Mouse (Mus musculus) heart, adult 2 months (tissue): ENCODE data around the gene Atox1.

Experiments used
- CTCF ChIP-seq: fragments of 200-600 bp; IDR thresholded peaks from 2 replicates; pipeline ENCODE4 v1.8.1; 2022; ENCODE audit warnings: antibody characterized with exemption, mild to moderate bottlenecking, moderate library complexity
- EP300 ChIP-seq: fragments of 200-500 bp; IDR thresholded peaks from 2 replicates; pipeline ENCODE4 v1.6.1; 2011; ENCODE audit warnings: low read depth, low read length, control low read depth; ENCODE audit not compliant: insufficient read depth

- TF ChIP-seq CTCF (no peak), EP300 (peak; percentile 69)
Observed at GRCm38 (mm10) chr11:55405601-55406469, 55.2 kb downstream of the Atox1 start.
